In the genomic region with DNA sequence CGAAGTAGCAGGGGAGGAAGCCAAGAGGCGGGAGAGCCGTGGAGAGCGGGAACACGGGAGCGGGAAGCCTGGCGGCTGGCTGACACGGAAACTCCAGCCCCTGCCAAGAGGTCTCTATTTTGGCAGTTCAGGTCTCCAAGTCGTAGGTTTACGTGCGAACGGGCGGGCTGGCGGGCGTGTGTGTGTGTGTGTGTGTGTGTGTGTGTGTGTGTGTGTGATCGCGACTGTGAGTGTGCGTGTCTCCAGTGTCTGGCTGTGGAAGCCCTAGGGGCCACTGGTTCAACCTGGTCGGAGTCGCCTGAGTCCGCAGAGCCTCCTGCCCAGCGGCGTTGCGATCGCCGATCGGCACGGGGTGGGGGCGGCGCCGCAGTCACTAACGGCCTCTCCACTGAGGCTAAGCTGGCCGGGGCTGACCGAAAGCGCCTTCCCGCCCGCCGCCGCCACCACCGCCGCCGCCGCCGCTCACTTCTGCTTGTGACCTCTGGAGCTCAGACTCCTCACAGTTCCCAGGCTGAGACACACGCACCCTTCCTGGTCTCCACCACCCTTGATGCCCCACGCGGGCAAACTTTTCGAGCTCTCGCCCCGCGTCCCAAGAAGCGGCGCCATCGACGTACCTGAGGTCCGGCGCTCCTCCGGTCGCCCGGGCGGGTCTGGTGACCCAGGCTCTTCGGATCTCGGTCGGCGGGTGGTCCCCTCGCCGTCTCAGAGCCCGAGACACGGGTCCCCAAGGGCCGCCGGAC, we compare ENCODE assay signal across 8 mouse cellular contexts. TPM values are rescaled to one million over a fixed set of nuclear protein-coding genes. Genes with fewer than 3 reads are reported as not detected.
DNase-seq lines count a peak whose midpoint lies in the region; ATAC-seq and TF ChIP-seq lines count a peak whose summit lies in the region.

No protein-coding gene starts in this region.

- peak; percentile 49 to 77 for DNase-seq in adrenal gland, adult (ENCODE audit: inconsistent age in 2 of 2, low spot score in 1 of 2)
- DNase-seq in adrenal gland, adult 8-10 months = no peak
- DNase-seq in Patski (ENCODE audit: low read depth, low spot score) = no peak
- no peak for DNase-seq in forebrain, postnatal 0 days
- peak; percentile 48 for DNase-seq in kidney, postnatal 10 days
- DNase-seq in yolk sac, embryonic 10.5 days (ENCODE audit: low spot score) = peak; percentile 8
- no peak for DNase-seq in left cerebral cortex, adult 18-20 months (ENCODE audit: low spot score in 2 of 2)

- CTCF ChIA-PET in Patski (lab: Charles Lee) = interaction anchor here (0.9 to 1.4 kb wide), 2 partner anchors 9 to 29 kb away, joined by 3 to 4 read pairs; no protein-coding TSS in a partner anchor

- in situ Hi-C loops in Patski (cut with MboI; ENCODE audit: low pct_unique_long_range_greater_than_20kb) = no loop called here

- 26% methylated on average over 63 of the region's 71 CpGs for WGBS in forebrain, postnatal 0 days

- TF ChIP-seq CTCF in Patski (IDR thresholded peaks at IDR 0.05) = no peak
- TF ChIP-seq CTCF in forebrain, postnatal 0 days (IDR thresholded peaks at IDR 0.05; ENCODE audit: low read depth) = no peak

- no peak overlapping the region for H3K27ac ChIP-seq in forebrain, postnatal 0 days (ENCODE audit: low read depth, low read length)

- peak overlapping the region; percentile 34 for H3K4me3 ChIP-seq in forebrain, postnatal 0 days (ENCODE audit: low read depth, low read length)
- peak overlapping the region; percentile 93 for H3K4me3 ChIP-seq in megakaryocyte, embryonic 14.5 days (replicated peaks)

- H3K36me3 ChIP-seq in forebrain, postnatal 0 days (ENCODE audit: insufficient read depth) = no peaks in the 10 kb centered on the region
- H3K36me3 ChIP-seq in megakaryocyte, embryonic 14.5 days (replicated peaks; ENCODE audit: low read length) = no peaks in the 10 kb centered on the region

- H3K4me1 ChIP-seq in forebrain, postnatal 0 days (ENCODE audit: insufficient read depth) = no peaks in the 10 kb centered on the region
- peaks cover 42% of the 10 kb centered on the region for H3K4me1 ChIP-seq in megakaryocyte, embryonic 14.5 days

- POLR2A ChIA-PET in Patski (lab: Charles Lee) = no interaction called here

- no peaks in the 10 kb centered on the region for H3K9me3 ChIP-seq in forebrain, postnatal 0 days (ENCODE audit: low read length)
- H3K9me3 ChIP-seq in megakaryocyte, embryonic 14.5 days = peaks cover 15% of the 10 kb centered on the region

- ATAC-seq in Patski = peak; percentile 7
- 0 out of 2 replicates have a peak, but pooled peaks have one; percentile 4 for ATAC-seq in forebrain, postnatal 0 days

- H3K4me2 ChIP-seq in forebrain, postnatal 0 days (ENCODE audit: low read depth) = peak overlapping the region; percentile 42

- no peaks in the 10 kb centered on the region for H3K27me3 ChIP-seq in Patski
- no peaks in the 10 kb centered on the region for H3K27me3 ChIP-seq in forebrain, postnatal 0 days (ENCODE audit: insufficient read depth, low read length)
- peaks cover 9% of the 10 kb centered on the region for H3K27me3 ChIP-seq in megakaryocyte, embryonic 14.5 days (replicated peaks)

- no peak overlapping the region for H3K9ac ChIP-seq in forebrain, postnatal 0 days

RNA-seq across cellular contexts. Expression of gene Elf4, which starts 9.8 kb away (rescaled TPM):
- total RNA-seq in adrenal gland, adult 8-10 months (2022) = 10 to 100 TPM; 11.1 to 18.4 (median 13.9) TPM
- polyA plus RNA-seq in Patski (2021) = 8.6 TPM
- total RNA-seq in forebrain, postnatal 0 days (2014; rRNA removed) = 0.54 and 1.8 TPM in 2 replicates
- 0.13 and 0.24 TPM in 2 replicates for polyA plus RNA-seq in forebrain, postnatal 0 days (2015; fragmentation: Nextera tagmentation; extraction: Ambion mirVana)
- polyA plus RNA-seq in megakaryocyte, embryonic 14.5 days (2012; ENCODE audit: insufficient read depth, low replicate concordance) = 2.6 and 3.5 TPM in 2 replicates
- 1 to 10 TPM; 1.0 to 1.1 TPM for total RNA-seq in left cerebral cortex, adult 18-20 months (2021)

Comparison
In these comparisons a context has a peak if more than half of its experiments do, and no peak if none do; other contexts are left out.
1. DNase-seq: peak in adrenal gland, adult (2 of 2), kidney, postnatal 10 days (single experiment) and yolk sac, embryonic 10.5 days (single experiment); none in adrenal gland, adult 8-10 months (single experiment), Patski (single experiment), forebrain, postnatal 0 days (single experiment) and left cerebral cortex, adult 18-20 months (0 of 2).